Mouse (Mus musculus): Measurements from ENCODE around the gene Lenep. TPM values are rescaled to one million over a fixed set of nuclear protein-coding genes. Genes with fewer than 3 reads are reported as not detected.

The Lenep gene
- polyA plus RNA-seq, 1 experiment from 2014 or later = 0.80 TPM

GRCm38 (mm10) chr3:89388901-89389740 lies 13.5 kb downstream of the Lenep start:
- no peak overlapping the region for H3K4me3 ChIP-seq (ENCODE audit: low read depth, low read length)
- no peak overlapping the region for H3K4me2 ChIP-seq (ENCODE audit: low read depth, low read length)
- peaks cover 20% of the 10 kb centered on the region for H3K27me3 ChIP-seq (ENCODE audit: control insufficient read depth, insufficient read depth, low read length)
- H3K9me3 ChIP-seq (replicated peaks; ENCODE audit: control insufficient read depth, low read length) = no peaks in the 10 kb centered on the region
- peak; percentile 68 for DNase-seq (ENCODE audit: low spot score)
- no peak overlapping the region for H3K27ac ChIP-seq (replicated peaks; ENCODE audit: low read depth, low read length)
- ATAC-seq (replicated peaks; ENCODE audit: insufficient number of reproducible peaks, low FRiP score, low TSS enrichment, low read depth) = no peak
- peaks cover 15% of the 10 kb centered on the region for H3K4me1 ChIP-seq (ENCODE audit: control insufficient read depth, insufficient read depth, low read length)
- no peaks in the 10 kb centered on the region for H3K36me3 ChIP-seq (replicated peaks; ENCODE audit: control insufficient read depth, insufficient read depth, low read depth, low read length)
- no peak overlapping the region for H3K9ac ChIP-seq (replicated peaks; ENCODE audit: low read length)
- 56% methylated on average over 6 of the region's 6 CpGs for WGBS

DNA sequence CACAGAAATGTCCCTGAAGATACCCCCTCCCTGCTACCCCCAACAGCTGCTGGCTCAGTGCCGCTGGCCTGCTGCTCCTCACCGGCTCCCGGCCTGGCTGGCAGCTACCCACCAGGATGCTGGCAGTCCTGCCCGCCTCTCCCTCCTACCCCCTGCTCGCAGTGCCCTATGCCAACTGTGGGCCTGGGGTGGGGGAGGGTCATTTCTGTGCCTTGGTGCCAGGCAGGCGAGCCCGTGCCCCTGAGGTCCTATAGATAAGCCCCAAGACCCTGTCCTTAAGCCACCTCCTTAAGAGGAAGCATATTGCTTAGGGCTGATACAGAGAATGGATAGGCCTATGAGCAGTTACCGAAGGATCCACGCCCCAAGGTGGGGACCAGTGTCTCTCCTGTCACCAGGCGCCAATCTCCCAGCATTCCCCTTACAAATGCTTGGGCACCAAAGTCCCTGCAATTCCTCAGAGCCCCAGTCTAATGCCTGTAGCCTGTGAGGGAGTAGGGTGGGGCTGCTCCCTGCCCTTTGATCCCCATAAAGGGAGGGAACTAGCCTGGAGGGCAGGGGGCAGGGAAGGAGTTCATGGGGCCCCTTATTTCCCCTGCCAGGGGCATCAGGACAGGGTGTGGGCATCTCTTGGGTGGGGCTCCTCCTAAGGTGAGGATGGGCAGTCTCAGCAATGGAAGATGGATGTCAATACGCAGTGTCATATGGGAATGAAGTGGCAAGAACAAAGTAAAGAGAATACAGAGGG lies 14.3 kb downstream of the Lenep start:
- ATAC-seq (replicated peaks; ENCODE audit: insufficient number of reproducible peaks, low FRiP score, low TSS enrichment, low read depth) (no peak), DNase-seq (ENCODE audit: low spot score) (no peak)
- Histone ChIP-seq H3K4me1 (ENCODE audit: control insufficient read depth, insufficient read depth, low read length) (peaks cover 15% of the 10 kb centered on the region), H3K4me2 (ENCODE audit: low read depth, low read length) (no peak overlapping the region), H3K9ac (replicated peaks; ENCODE audit: low read length) (no peak overlapping the region), H3K36me3 (replicated peaks; ENCODE audit: control insufficient read depth, insufficient read depth, low read depth, low read length) (no peaks in the 10 kb centered on the region), H3K27ac (replicated peaks; ENCODE audit: low read depth, low read length) (no peak overlapping the region), H3K27me3 (ENCODE audit: control insufficient read depth, insufficient read depth, low read length) (peaks cover 20% of the 10 kb centered on the region), H3K9me3 (replicated peaks; ENCODE audit: control insufficient read depth, low read length) (no peaks in the 10 kb centered on the region), H3K4me3 (ENCODE audit: low read depth, low read length) (no peak overlapping the region)
- WGBS = 75% methylated on average over 11 of the region's 11 CpGs

DNA sequence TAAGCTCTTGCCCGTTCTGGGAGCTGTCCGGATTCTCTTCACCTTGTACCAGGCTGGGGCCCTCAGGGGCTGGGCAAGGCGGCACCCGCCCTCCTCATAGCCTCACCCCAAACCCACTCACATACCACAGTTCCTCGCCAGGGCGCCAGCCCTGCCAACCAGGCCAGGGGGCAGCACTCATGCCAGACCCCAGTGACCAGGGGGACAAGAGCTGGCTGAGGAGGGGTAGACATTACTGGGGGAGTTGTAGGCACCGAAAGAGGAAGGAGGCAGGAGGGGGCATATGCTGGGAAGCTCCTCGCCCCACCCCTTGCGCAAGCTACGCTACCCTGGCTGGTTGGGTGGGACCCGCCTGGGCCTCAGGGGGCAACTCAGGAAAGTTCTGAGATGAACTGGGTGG lies 15.0 kb downstream of the Lenep start:
- Histone ChIP-seq H3K4me2 (ENCODE audit: low read depth, low read length) (no peak overlapping the region; the same call in 1 of the 2 replicates), H3K27me3 (ENCODE audit: control insufficient read depth, insufficient read depth, low read length) (peaks cover 16% of the 10 kb centered on the region), H3K4me1 (ENCODE audit: control insufficient read depth, insufficient read depth, low read length) (peaks cover 14% of the 10 kb centered on the region), H3K4me3 (ENCODE audit: low read depth, low read length) (no peak overlapping the region), H3K36me3 (replicated peaks; ENCODE audit: control insufficient read depth, insufficient read depth, low read depth, low read length) (no peaks in the 10 kb centered on the region), H3K27ac (replicated peaks; ENCODE audit: low read depth, low read length) (no peak overlapping the region), H3K9me3 (replicated peaks; ENCODE audit: control insufficient read depth, low read length) (no peaks in the 10 kb centered on the region), H3K9ac (replicated peaks; ENCODE audit: low read length) (no peak overlapping the region)
- WGBS = 72% methylated on average over 11 of the region's 11 CpGs
- DNase-seq (ENCODE audit: low spot score) (no peak), ATAC-seq (replicated peaks; ENCODE audit: insufficient number of reproducible peaks, low FRiP score, low TSS enrichment, low read depth) (no peak)

GRCm38 (mm10) chr3:89386438-89387420 lies 15.9 kb downstream of the Lenep start:
- no peak for ATAC-seq (replicated peaks; ENCODE audit: insufficient number of reproducible peaks, low FRiP score, low TSS enrichment, low read depth)
- H3K27me3 ChIP-seq (ENCODE audit: control insufficient read depth, insufficient read depth, low read length) = peaks cover 7% of the 10 kb centered on the region
- H3K36me3 ChIP-seq (replicated peaks; ENCODE audit: control insufficient read depth, insufficient read depth, low read depth, low read length) = no peaks in the 10 kb centered on the region
- no peak for DNase-seq (ENCODE audit: low spot score)
- 38% methylated on average over 16 of the region's 17 CpGs for WGBS
- peaks cover 8% of the 10 kb centered on the region for H3K4me1 ChIP-seq (ENCODE audit: control insufficient read depth, insufficient read depth, low read length)
- H3K9me3 ChIP-seq (replicated peaks; ENCODE audit: control insufficient read depth, low read length) = no peaks in the 10 kb centered on the region
- no peak overlapping the region for H3K4me2 ChIP-seq (ENCODE audit: low read depth, low read length)
- no peak overlapping the region for H3K27ac ChIP-seq (replicated peaks; ENCODE audit: low read depth, low read length)
- H3K9ac ChIP-seq (replicated peaks; ENCODE audit: low read length) = no peak overlapping the region
- H3K4me3 ChIP-seq (ENCODE audit: low read depth, low read length) = no peak overlapping the region

DNA sequence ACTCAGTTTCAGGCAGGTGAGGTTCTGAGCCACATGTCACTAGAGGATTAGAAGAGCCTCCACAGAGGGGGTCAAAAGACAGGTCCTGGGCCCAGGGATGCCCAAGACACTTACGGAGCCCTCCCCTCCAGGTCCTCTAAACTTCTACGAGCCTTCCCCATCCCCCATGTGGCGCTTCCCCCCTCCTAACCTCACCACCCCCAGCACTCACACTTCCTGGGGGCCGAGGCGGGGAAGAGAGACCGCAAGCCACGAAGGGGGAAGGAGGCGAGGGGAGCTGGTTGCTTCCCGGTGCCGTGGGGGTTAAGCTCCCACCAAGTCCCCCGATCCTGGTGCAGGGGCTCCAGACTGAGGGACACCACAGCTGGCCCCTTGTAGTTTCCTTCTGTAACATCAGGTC lies 17.1 kb downstream of the Lenep start:
- no peak overlapping the region for H3K9ac ChIP-seq (replicated peaks; ENCODE audit: low read length)
- H3K27ac ChIP-seq (replicated peaks; ENCODE audit: low read depth, low read length) = no peak overlapping the region

DNA sequence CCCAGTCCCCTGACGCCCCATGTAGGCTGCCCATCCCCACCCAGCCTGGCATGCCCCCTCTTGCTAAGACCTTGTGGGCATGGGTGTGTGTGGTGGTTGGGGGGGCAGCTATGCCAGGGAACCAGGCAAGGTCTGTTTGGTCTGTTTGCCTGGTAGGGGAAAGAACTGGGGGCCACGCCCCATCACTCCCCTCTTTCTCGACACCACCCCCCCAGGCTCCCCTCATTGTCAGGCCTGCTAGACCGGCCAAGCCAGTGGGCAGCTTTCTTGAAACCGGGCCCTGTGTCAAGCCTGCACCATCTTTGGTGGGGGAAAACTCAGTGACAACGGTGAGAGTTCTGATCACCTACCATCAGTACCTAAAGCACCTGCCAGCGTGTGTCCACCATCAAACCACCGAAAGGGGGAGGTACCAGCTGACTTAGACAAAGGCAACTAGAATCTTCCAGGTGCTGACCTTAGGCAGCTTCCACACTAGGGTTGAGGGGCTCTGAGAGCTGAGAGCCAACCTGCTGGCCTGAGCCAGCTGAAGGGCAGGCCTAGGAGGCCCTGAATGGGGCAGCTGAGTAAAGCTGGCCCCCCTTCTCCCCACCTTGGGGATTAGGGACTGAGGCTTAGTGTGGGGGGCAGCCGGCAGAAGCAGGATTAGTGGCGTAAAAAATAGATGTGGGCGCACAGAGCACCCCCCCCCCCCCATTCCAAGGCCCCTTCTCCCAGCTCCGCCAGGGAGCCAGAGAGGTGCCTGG lies 18.1 kb downstream of the Lenep start:
- Histone ChIP-seq H3K4me1 (ENCODE audit: control insufficient read depth, insufficient read depth, low read length) (peaks cover 2% of the 10 kb centered on the region; the same call in 1 of the 2 replicates), H3K4me2 (ENCODE audit: low read depth, low read length) (no peak overlapping the region), H3K9ac (replicated peaks; ENCODE audit: low read length) (no peak overlapping the region), H3K4me3 (ENCODE audit: low read depth, low read length) (no peak overlapping the region), H3K36me3 (replicated peaks; ENCODE audit: control insufficient read depth, insufficient read depth, low read depth, low read length) (no peaks in the 10 kb centered on the region), H3K9me3 (replicated peaks; ENCODE audit: control insufficient read depth, low read length) (no peaks in the 10 kb centered on the region), H3K27me3 (ENCODE audit: control insufficient read depth, insufficient read depth, low read length) (no peaks in the 10 kb centered on the region), H3K27ac (replicated peaks; ENCODE audit: low read depth, low read length) (no peak overlapping the region)
- 59% methylated on average over 11 of the region's 12 CpGs for WGBS
- ATAC-seq (replicated peaks; ENCODE audit: insufficient number of reproducible peaks, low FRiP score, low TSS enrichment, low read depth) (no peak), DNase-seq (ENCODE audit: low spot score) (no peak)

More for the DNA sequence above, 17.1 kb downstream of the Lenep start:
- Histone ChIP-seq H3K27me3 (ENCODE audit: control insufficient read depth, insufficient read depth, low read length) (no peaks in the 10 kb centered on the region), H3K4me3 (ENCODE audit: low read depth, low read length) (no peak overlapping the region), H3K4me2 (ENCODE audit: low read depth, low read length) (no peak overlapping the region), H3K9me3 (replicated peaks; ENCODE audit: control insufficient read depth, low read length) (no peaks in the 10 kb centered on the region), H3K36me3 (replicated peaks; ENCODE audit: control insufficient read depth, insufficient read depth, low read depth, low read length) (no peaks in the 10 kb centered on the region), H3K4me1 (ENCODE audit: control insufficient read depth, insufficient read depth, low read length) (peaks cover 2% of the 10 kb centered on the region; the same call in 1 of the 2 replicates)
- DNase-seq (ENCODE audit: low spot score) = no peak
- no peak for ATAC-seq (replicated peaks; ENCODE audit: insufficient number of reproducible peaks, low FRiP score, low TSS enrichment, low read depth)
- 32% methylated on average over 11 of the region's 11 CpGs for WGBS

DNA sequence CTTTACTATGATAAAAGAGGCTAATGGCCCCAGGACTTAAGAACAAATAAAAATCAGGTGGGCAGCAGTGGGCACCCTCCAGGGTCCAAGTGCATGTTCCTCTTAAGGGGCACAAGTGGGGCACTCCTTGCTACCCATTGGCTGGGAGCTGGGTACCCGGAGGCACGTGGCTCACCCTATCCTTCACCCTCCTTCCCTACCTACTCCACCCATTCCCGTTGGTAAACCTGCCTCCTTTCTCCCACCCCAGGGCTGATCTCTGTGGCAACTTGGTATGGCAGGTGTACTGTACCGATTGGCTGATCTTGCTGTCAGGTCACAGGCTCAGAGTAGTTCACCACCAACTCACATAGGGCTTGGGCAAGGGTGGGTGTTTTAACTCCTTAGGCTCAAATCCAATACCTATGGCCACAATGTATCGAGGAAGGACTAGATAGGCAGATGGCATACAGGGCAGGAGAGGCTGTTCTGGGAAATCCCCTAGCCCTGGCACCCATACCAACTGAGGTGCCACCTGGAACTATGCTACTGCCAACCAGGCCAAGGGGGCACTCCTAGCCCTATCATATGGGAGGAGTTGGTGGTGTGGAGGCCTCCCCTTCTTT lies 18.8 kb downstream of the Lenep start:
- H3K4me2 ChIP-seq (ENCODE audit: low read depth, low read length) = no peak overlapping the region
- no peak for DNase-seq (ENCODE audit: low spot score)
- no peaks in the 10 kb centered on the region for H3K36me3 ChIP-seq (replicated peaks; ENCODE audit: control insufficient read depth, insufficient read depth, low read depth, low read length)
- H3K9ac ChIP-seq (replicated peaks; ENCODE audit: low read length) = no peak overlapping the region
- no peak overlapping the region for H3K27ac ChIP-seq (replicated peaks; ENCODE audit: low read depth, low read length)
- H3K9me3 ChIP-seq (replicated peaks; ENCODE audit: control insufficient read depth, low read length) = no peaks in the 10 kb centered on the region
- no peak overlapping the region for H3K4me3 ChIP-seq (ENCODE audit: low read depth, low read length)
- H3K27me3 ChIP-seq (ENCODE audit: control insufficient read depth, insufficient read depth, low read length) = no peaks in the 10 kb centered on the region
- no peak for ATAC-seq (replicated peaks; ENCODE audit: insufficient number of reproducible peaks, low FRiP score, low TSS enrichment, low read depth)
- H3K4me1 ChIP-seq (ENCODE audit: control insufficient read depth, insufficient read depth, low read length) = peaks cover 3% of the 10 kb centered on the region; the same call in 1 of the 2 replicates
- WGBS = 83% methylated on average over 5 of the region's 5 CpGs

Data from embryonic facial prominence, embryonic 11.5 days (tissue).